Mouse (Mus musculus): ENCODE data around the gene Bcat1. TPM values are rescaled to one million over a fixed set of nuclear protein-coding genes. Genes with fewer than 3 reads are reported as not detected.
"Not testable (repeated sequence)": the region's sequence is repeated elsewhere in the genome, so short reads cannot be mapped to it uniquely, and the experiment has no call there.

Gene Bcat1
- polyA plus RNA-seq, 1 experiment, result 84.2 TPM

- no peaks in the 10 kb centered on the region for H3K79me2 ChIP-seq (ENCODE audit: control insufficient read depth, insufficient read depth)
- H3K4me2 ChIP-seq (ENCODE audit: low read depth), result no peak overlapping the region
- H3ac ChIP-seq (ENCODE audit: control insufficient read depth, insufficient read length), result no peak overlapping the region
- no peak for TF ChIP-seq TCF12 (IDR thresholded peaks at IDR 0.05; ENCODE audit: insufficient read depth, poor library complexity, severe bottlenecking)
- TF ChIP-seq E2F4 (IDR thresholded peaks at IDR 0.05; ENCODE audit: insufficient read depth), result no peak
- TF ChIP-seq TCF3 (IDR thresholded peaks at IDR 0.05; ENCODE audit: insufficient read length, low read depth), result no peak
- TF ChIP-seq MAX (IDR thresholded peaks at IDR 0.05; ENCODE audit: low read depth), result no peak
- TF ChIP-seq USF1 (IDR thresholded peaks at IDR 0.05; ENCODE audit: low read depth), result no peak
- no peak for TF ChIP-seq MYOD1 (IDR thresholded peaks at IDR 0.05; ENCODE audit: control insufficient read depth in 1 of 3, insufficient read length in 2 of 3, low read depth in 2 of 3)
- no peak for TF ChIP-seq SRF (IDR thresholded peaks at IDR 0.05; ENCODE audit: control insufficient read depth, insufficient read length, low read depth)
- no peak for TF ChIP-seq POLR2AphosphoS2 (IDR thresholded peaks at IDR 0.05; ENCODE audit: insufficient read length, low read depth)
- TF ChIP-seq POLR2A (IDR thresholded peaks at IDR 0.05; ENCODE audit: insufficient read length, low read depth), result no peak
- no peak for TF ChIP-seq MYOG (IDR thresholded peaks at IDR 0.05; ENCODE audit: control insufficient read depth in 1 of 3, insufficient read depth in 1 of 3, insufficient read length in 2 of 3, low read depth in 2 of 3)
- TF ChIP-seq REST (IDR thresholded peaks at IDR 0.05; ENCODE audit: insufficient read depth, insufficient read length), result no peak
- no peak for TF ChIP-seq CEBPB (IDR thresholded peaks at IDR 0.05; ENCODE audit: insufficient read depth, poor library complexity, severe bottlenecking)
- H3K27me3 ChIP-seq (ENCODE audit: control insufficient read depth, insufficient read depth, insufficient read length), result no peaks in the 10 kb centered on the region
- H3K36me3 ChIP-seq (ENCODE audit: control insufficient read depth, insufficient read depth), result no peaks in the 10 kb centered on the region
- no peak overlapping the region for H3K4me3 ChIP-seq
Observed at GRCm38 (mm10) chr6:145094431-145094830, 18.4 kb upstream of the Bcat1 start.

- H3K27me3 ChIP-seq (ENCODE audit: control insufficient read depth, insufficient read depth, insufficient read length); H3K36me3 ChIP-seq (ENCODE audit: control insufficient read depth, insufficient read depth); H3K79me2 ChIP-seq (ENCODE audit: control insufficient read depth, insufficient read depth); H3K4me3 ChIP-seq; H3ac ChIP-seq (ENCODE audit: control insufficient read depth, insufficient read length); H3K4me2 ChIP-seq (ENCODE audit: low read depth): not testable (repeated sequence)
Observed at GRCm38 (mm10) chr6:145093038-145093622, 17.1 kb upstream of the Bcat1 start.

- no peaks in the 10 kb centered on the region for H3K27me3 ChIP-seq (ENCODE audit: control insufficient read depth, insufficient read depth, insufficient read length)
- TF ChIP-seq POLR2AphosphoS2 (IDR thresholded peaks at IDR 0.05; ENCODE audit: insufficient read length, low read depth), result no peak
- no peak for TF ChIP-seq REST (IDR thresholded peaks at IDR 0.05; ENCODE audit: insufficient read depth, insufficient read length)
- TF ChIP-seq TCF12 (IDR thresholded peaks at IDR 0.05; ENCODE audit: insufficient read depth, poor library complexity, severe bottlenecking), result no peak
- TF ChIP-seq MAX (IDR thresholded peaks at IDR 0.05; ENCODE audit: low read depth), result no peak
- no peak for TF ChIP-seq MYOD1 (IDR thresholded peaks at IDR 0.05; ENCODE audit: control insufficient read depth in 1 of 3, insufficient read length in 2 of 3, low read depth in 2 of 3)
- TF ChIP-seq SRF (IDR thresholded peaks at IDR 0.05; ENCODE audit: control insufficient read depth, insufficient read length, low read depth), result no peak
Observed at GRCm38 (mm10) chr6:145091998-145092397, 16.0 kb upstream of the Bcat1 start.

GRCm38 (mm10) chr6:145090928-145091327, 14.9 kb upstream of the Bcat1 start:
- TF ChIP-seq POLR2A (IDR thresholded peaks at IDR 0.05; ENCODE audit: insufficient read length, low read depth), result no peak
- TF ChIP-seq MAX (IDR thresholded peaks at IDR 0.05; ENCODE audit: low read depth), result no peak
- TF ChIP-seq E2F4 (IDR thresholded peaks at IDR 0.05; ENCODE audit: insufficient read depth), result no peak
- TF ChIP-seq SRF (IDR thresholded peaks at IDR 0.05; ENCODE audit: control insufficient read depth, insufficient read length, low read depth), result no peak
- no peak for TF ChIP-seq USF1 (IDR thresholded peaks at IDR 0.05; ENCODE audit: low read depth)
- no peak for TF ChIP-seq MYOD1 (IDR thresholded peaks at IDR 0.05; ENCODE audit: control insufficient read depth in 1 of 3, insufficient read length in 2 of 3, low read depth in 2 of 3)
- no peak for TF ChIP-seq CEBPB (IDR thresholded peaks at IDR 0.05; ENCODE audit: insufficient read depth, poor library complexity, severe bottlenecking)
- no peak for TF ChIP-seq TCF12 (IDR thresholded peaks at IDR 0.05; ENCODE audit: insufficient read depth, poor library complexity, severe bottlenecking)
- Histone ChIP-seq H3K4me2 (ENCODE audit: low read depth) (no peak overlapping the region), H3K79me2 (ENCODE audit: control insufficient read depth, insufficient read depth) (no peaks in the 10 kb centered on the region), H3ac (ENCODE audit: control insufficient read depth, insufficient read length) (no peak overlapping the region), H3K36me3 (ENCODE audit: control insufficient read depth, insufficient read depth) (no peaks in the 10 kb centered on the region), H3K27me3 (ENCODE audit: control insufficient read depth, insufficient read depth, insufficient read length) (no peaks in the 10 kb centered on the region), H3K4me3 (no peak overlapping the region)

More at GRCm38 (mm10) chr6:145091998-145092397, 16.0 kb upstream of the Bcat1 start:
- Histone ChIP-seq H3K4me3 (no peak overlapping the region), H3ac (ENCODE audit: control insufficient read depth, insufficient read length) (no peak overlapping the region), H3K36me3 (ENCODE audit: control insufficient read depth, insufficient read depth) (no peaks in the 10 kb centered on the region), H3K4me2 (ENCODE audit: low read depth) (no peak overlapping the region), H3K79me2 (ENCODE audit: control insufficient read depth, insufficient read depth) (no peaks in the 10 kb centered on the region)

GRCm38 (mm10) chr6:145090201-145090863, 14.3 kb upstream of the Bcat1 start:
- H3K4me3 ChIP-seq, result no peak overlapping the region
- no peak overlapping the region for H3K4me2 ChIP-seq (ENCODE audit: low read depth)
- H3K79me2 ChIP-seq (ENCODE audit: control insufficient read depth, insufficient read depth), result no peaks in the 10 kb centered on the region
- H3K27me3 ChIP-seq (ENCODE audit: control insufficient read depth, insufficient read depth, insufficient read length), result no peaks in the 10 kb centered on the region
- no peak overlapping the region for H3ac ChIP-seq (ENCODE audit: control insufficient read depth, insufficient read length)
- no peaks in the 10 kb centered on the region for H3K36me3 ChIP-seq (ENCODE audit: control insufficient read depth, insufficient read depth)
- TF ChIP-seq TCF3 (IDR thresholded peaks at IDR 0.05; ENCODE audit: insufficient read length, low read depth) (no peak), USF1 (IDR thresholded peaks at IDR 0.05; ENCODE audit: low read depth) (no peak), POLR2A (IDR thresholded peaks at IDR 0.05; ENCODE audit: insufficient read length, low read depth) (no peak), TCF12 (IDR thresholded peaks at IDR 0.05; ENCODE audit: insufficient read depth, poor library complexity, severe bottlenecking) (no peak), SRF (IDR thresholded peaks at IDR 0.05; ENCODE audit: control insufficient read depth, insufficient read length, low read depth) (no peak), E2F4 (IDR thresholded peaks at IDR 0.05; ENCODE audit: insufficient read depth) (no peak), MYOG (IDR thresholded peaks at IDR 0.05; ENCODE audit: control insufficient read depth in 1 of 3, insufficient read depth in 1 of 3, insufficient read length in 2 of 3, low read depth in 2 of 3) (no peak), POLR2AphosphoS2 (IDR thresholded peaks at IDR 0.05; ENCODE audit: insufficient read length, low read depth) (no peak), CEBPB (IDR thresholded peaks at IDR 0.05; ENCODE audit: insufficient read depth, poor library complexity, severe bottlenecking) (no peak), MAX (IDR thresholded peaks at IDR 0.05; ENCODE audit: low read depth) (no peak), REST (IDR thresholded peaks at IDR 0.05; ENCODE audit: insufficient read depth, insufficient read length) (no peak), MYOD1 (IDR thresholded peaks at IDR 0.05; ENCODE audit: control insufficient read depth in 1 of 3, insufficient read length in 2 of 3, low read depth in 2 of 3) (no peak)

Data from myocyte (in vitro differentiated cells).